Comparison of ENCODE assay signal across 14 mouse cellular contexts in the genomic region with DNA sequence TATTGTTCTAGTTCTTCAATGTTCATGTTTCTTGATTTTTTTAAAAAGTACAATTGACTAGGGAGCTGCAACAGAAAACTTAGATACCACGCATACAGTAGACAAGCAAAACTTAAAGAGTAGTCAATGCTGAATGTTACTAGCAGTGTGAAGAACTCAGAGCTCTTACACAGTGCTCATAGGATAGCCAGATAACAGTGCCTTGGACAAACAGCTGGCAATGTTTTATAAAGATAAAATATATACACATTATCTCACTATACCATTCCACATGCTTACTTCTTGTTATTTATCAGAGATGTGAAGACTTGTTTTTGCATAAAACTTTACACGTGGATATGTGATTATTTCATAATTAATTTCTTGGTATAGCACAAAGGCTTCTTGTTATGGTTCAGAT. TPM values are rescaled to one million over a fixed set of nuclear protein-coding genes. Genes with fewer than 3 reads are reported as not detected.
"Had no signal": no experiment of that assay in that cellular context is flagged by ENCODE, and none has a peak within 500 bp of the region (broad histone marks: within the 10 kb centered on the region; RNA-seq: fewer than 3 reads in every experiment).

No protein-coding gene starts in this region.

- H3K4me2 ChIP-seq: kidney, embryonic 15.5 days; limb, embryonic 15.5 days; lung, embryonic 15.5 days; midbrain, embryonic 12.5 days; neural tube, embryonic 13.5 days had no signal

- H3K27me3 ChIP-seq: kidney, embryonic 15.5 days; limb, embryonic 15.5 days; lung, embryonic 15.5 days; midbrain, embryonic 12.5 days; neural tube, embryonic 13.5 days had no signal

- H3K9ac ChIP-seq: kidney, embryonic 15.5 days; limb, embryonic 15.5 days; lung, embryonic 15.5 days; midbrain, embryonic 12.5 days; neural tube, embryonic 13.5 days had no signal

- DNase-seq: kidney, adult 2 months; kidney, postnatal 36 days; layer of hippocampus, adult 9-11 months; layer of hippocampus, postnatal 36 days; lung, postnatal 14 days; right cerebral cortex, postnatal 14 days had no signal

- H3K27ac ChIP-seq: kidney, embryonic 15.5 days; limb, embryonic 15.5 days; lung, embryonic 15.5 days; midbrain, embryonic 12.5 days; neural tube, embryonic 13.5 days had no signal

- H3K4me3 ChIP-seq: kidney, embryonic 15.5 days; limb, embryonic 15.5 days; lung, embryonic 15.5 days; midbrain, embryonic 12.5 days; neural tube, embryonic 13.5 days had no signal

- ATAC-seq: intestine, embryonic 16.5 days; midbrain, embryonic 16.5 days had no signal

- H3K36me3 ChIP-seq: kidney, embryonic 15.5 days; limb, embryonic 15.5 days; lung, embryonic 15.5 days; midbrain, embryonic 12.5 days; neural tube, embryonic 13.5 days had no signal

- H3K9me3 ChIP-seq: kidney, embryonic 15.5 days; limb, embryonic 15.5 days; lung, embryonic 15.5 days; midbrain, embryonic 12.5 days; neural tube, embryonic 13.5 days had no signal

- H3K4me1 ChIP-seq: kidney, embryonic 15.5 days; limb, embryonic 15.5 days; lung, embryonic 15.5 days; midbrain, embryonic 12.5 days; neural tube, embryonic 13.5 days had no signal

RNA-seq across cellular contexts. Expression of gene Gpr37, which starts 26.6 kb away (rescaled TPM):
- total RNA-seq: megakaryocyte-erythroid progenitor cell, adult 5-6 weeks had no signal
